Mouse (Mus musculus) intestine, postnatal 0 days (tissue): ENCODE measurements at regions not wholly inside any gene's neighbourhood (a gene's known extent, or its start where the extent isn't known, plus 50 kb on each side); places are given as distances from the start of the nearest gene placed in this dataset.

Source experiments
- ATAC-seq: fragments of 200-750 bp; cut with Nextera tagmentation; 2 replicates; pipeline ENCODE4 v1.8.0; 2017; ENCODE audit warnings: mild to moderate bottlenecking, moderate TSS enrichment, moderate library complexity
- H3K27ac ChIP-seq: fragments of 300-500 bp; sonication (generic); 2 replicates; pipeline ENCODE4 v1.5.1; 2014; ENCODE audit warnings: mild to moderate bottlenecking, low read depth, low read length, moderate library complexity
- H3K27me3 ChIP-seq: fragments of 300-500 bp; sonication (generic); replicated peaks from 2 replicates; pipeline ENCODE4 v1.6.1; 2014; ENCODE audit warnings: low read length, mixed read lengths; ENCODE audit not compliant: control insufficient read depth, insufficient read depth
- H3K36me3 ChIP-seq: fragments of 300-500 bp; sonication (generic); 2 replicates; pipeline ENCODE4 v1.6.1; 2014; ENCODE audit warnings: mild to moderate bottlenecking, moderate library complexity; ENCODE audit not compliant: control insufficient read depth, insufficient read depth
- H3K4me1 ChIP-seq: fragments of 300-500 bp; sonication (generic); replicated peaks from 2 replicates; pipeline ENCODE4 v1.6.1; 2014; ENCODE audit warnings: antibody characterized with exemption, low read length, mixed read lengths; ENCODE audit not compliant: control insufficient read depth, insufficient read depth
- H3K4me2 ChIP-seq: fragments of 300-500 bp; sonication (generic); replicated peaks from 2 replicates; pipeline ENCODE4 v1.6.1; 2014; ENCODE audit warnings: low read depth, mild to moderate bottlenecking, moderate library complexity
- H3K4me3 ChIP-seq: fragments of 300-500 bp; sonication (generic); 2 replicates; pipeline ENCODE4 v1.5.1; 2014; ENCODE audit warnings: low read depth, low read length
- H3K9ac ChIP-seq: fragments of 300-500 bp; sonication (generic); 2 replicates; pipeline ENCODE4 v1.6.1; 2014; ENCODE audit warnings: mild to moderate bottlenecking, low read depth, low read length
- H3K9me3 ChIP-seq: fragments of 300-500 bp; sonication (generic); 2 replicates; pipeline ENCODE4 v1.6.1; 2016; ENCODE audit warnings: mixed run types; ENCODE audit not compliant: control insufficient read depth
- CTCF ChIP-seq: sonication (generic); IDR thresholded peaks from 2 replicates; pipeline ENCODE4 v1.5.1; 2016; ENCODE audit warnings: low read depth, mild to moderate bottlenecking, control low read depth, antibody characterized with exemption, moderate library complexity
- WGBS: fragments of 180-500 bp; shearing (Covaris S2); extraction: QIAGEN DNeasy Blood & Tissue Kit; methylation state at CpG from one replicate; pipeline ENCODE4 v1.1.7; 2014; 5-methylcytosine and 5-hydroxymethylcytosine counted together

DNA sequence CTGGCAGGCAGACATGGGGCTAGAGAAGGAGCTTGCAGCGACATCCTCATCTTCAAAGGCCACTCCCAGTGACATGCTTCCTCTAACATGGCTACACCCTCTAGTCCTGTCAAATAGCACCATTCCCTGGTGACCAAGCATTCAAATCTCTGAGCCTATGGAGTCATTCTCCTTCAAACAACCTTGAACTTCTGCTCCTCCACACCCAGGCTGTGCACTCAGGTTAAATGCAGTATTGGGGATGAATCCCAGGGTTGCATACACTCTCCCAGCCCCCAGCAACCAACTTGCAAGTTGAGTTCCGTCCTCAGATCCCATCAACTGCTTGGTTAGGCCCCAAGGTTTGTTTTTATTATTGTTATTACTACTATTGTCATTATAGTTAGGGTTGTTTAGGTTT lies 178.2 kb upstream of the Jmjd1c start:
- no peak overlapping the region for H3K4me2 ChIP-seq
- WGBS, result 80% methylated on average over 2 of the region's 2 CpGs
- no peak overlapping the region for H3K27ac ChIP-seq
- no peak for ATAC-seq
- H3K36me3 ChIP-seq, result no peaks in the 10 kb centered on the region
- no peak for TF ChIP-seq CTCF
- no peaks in the 10 kb centered on the region for H3K27me3 ChIP-seq
- no peak overlapping the region for H3K4me3 ChIP-seq
- H3K9ac ChIP-seq, result no peak overlapping the region
- H3K4me1 ChIP-seq, result 0 out of 2 replicates have a peak, but pooled peaks cover 8% of the 10 kb centered on the region
- no peaks in the 10 kb centered on the region for H3K9me3 ChIP-seq

DNA sequence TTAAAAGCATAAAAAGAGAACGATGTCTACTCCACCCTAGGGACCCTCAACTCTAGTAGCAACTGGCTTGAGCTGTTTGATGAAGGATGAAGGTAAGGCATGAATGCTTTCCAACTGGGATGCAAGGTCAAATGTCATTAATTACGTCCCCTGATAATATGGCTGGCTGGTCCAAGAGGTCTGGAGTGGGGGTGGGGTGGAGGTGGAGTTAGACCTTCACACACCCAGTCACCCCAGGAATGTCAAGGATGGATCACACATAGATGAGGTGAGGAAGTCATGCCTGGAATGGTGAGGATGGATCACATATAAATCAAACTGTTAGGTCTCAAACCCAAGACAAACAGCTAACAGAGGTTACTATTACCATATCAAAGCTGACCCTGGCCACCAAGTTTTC lies 177.2 kb upstream of the Jmjd1c start:
- no peak for TF ChIP-seq CTCF
- Histone ChIP-seq H3K4me1 (peaks cover 6% of the 10 kb centered on the region; the same call in 1 of the 2 replicates), H3K36me3 (no peaks in the 10 kb centered on the region), H3K4me2 (no peak overlapping the region), H3K4me3 (no peak overlapping the region), H3K9me3 (no peaks in the 10 kb centered on the region), H3K9ac (no peak overlapping the region), H3K27ac (no peak overlapping the region), H3K27me3 (no peaks in the 10 kb centered on the region)
- no peak for ATAC-seq
- WGBS, result 90% methylated on average over 2 of the region's 2 CpGs

DNA sequence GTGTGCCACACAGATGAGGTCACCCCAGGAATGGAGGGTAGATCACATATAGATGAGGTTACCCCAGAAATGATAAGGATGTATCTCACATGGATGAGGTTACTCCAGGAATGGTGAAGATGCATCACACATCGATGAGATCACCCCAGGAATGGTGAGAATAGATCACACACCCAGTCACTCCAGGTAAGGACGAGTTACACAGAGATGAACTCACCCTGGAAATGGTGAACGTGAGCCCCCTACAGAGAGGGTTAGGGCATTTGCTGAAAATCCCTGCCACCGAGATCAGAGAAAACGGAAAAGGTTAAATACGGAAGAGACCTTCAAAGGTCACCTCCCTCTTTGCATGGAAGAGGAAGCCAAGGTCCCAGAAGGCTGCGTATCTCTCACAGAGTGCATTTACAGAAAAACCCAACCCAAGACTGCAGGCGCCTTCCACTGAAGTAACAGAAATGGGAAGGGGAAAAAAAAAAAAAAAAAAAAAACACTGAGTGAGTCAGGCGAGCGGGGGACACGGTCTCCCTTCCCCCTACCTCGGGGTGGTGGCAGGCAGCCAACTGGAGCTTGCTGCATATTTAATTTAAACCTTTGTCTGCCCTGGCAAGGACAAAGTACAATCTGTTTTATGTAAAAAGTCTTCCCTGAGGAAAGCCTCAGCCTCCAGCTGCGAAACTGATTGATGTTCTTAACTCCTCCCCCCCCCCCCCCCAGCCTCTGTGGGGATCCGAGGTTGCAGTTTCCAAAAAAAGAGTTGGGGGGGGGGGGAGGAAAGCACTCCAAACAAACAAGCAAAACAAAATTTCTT lies 175.8 kb upstream of the Jmjd1c start:
- peak overlapping the region; percentile 22 for H3K4me3 ChIP-seq
- peak overlapping the region; percentile 28; the same call in 1 of the 2 replicates for H3K9ac ChIP-seq
- no peaks in the 10 kb centered on the region for H3K36me3 ChIP-seq
- H3K27ac ChIP-seq, result peak overlapping the region; percentile 88
- H3K4me1 ChIP-seq, result peaks cover 6% of the 10 kb centered on the region; the same call in 1 of the 2 replicates
- TF ChIP-seq CTCF, result peak; percentile 25; the same call in 1 of the 2 replicates
- no peaks in the 10 kb centered on the region for H3K9me3 ChIP-seq
- H3K4me2 ChIP-seq, result peak overlapping the region; percentile 56
- H3K27me3 ChIP-seq, result no peaks in the 10 kb centered on the region
- 2% methylated on average over 14 of the region's 14 CpGs for WGBS
- ATAC-seq, result peak; percentile 31

DNA sequence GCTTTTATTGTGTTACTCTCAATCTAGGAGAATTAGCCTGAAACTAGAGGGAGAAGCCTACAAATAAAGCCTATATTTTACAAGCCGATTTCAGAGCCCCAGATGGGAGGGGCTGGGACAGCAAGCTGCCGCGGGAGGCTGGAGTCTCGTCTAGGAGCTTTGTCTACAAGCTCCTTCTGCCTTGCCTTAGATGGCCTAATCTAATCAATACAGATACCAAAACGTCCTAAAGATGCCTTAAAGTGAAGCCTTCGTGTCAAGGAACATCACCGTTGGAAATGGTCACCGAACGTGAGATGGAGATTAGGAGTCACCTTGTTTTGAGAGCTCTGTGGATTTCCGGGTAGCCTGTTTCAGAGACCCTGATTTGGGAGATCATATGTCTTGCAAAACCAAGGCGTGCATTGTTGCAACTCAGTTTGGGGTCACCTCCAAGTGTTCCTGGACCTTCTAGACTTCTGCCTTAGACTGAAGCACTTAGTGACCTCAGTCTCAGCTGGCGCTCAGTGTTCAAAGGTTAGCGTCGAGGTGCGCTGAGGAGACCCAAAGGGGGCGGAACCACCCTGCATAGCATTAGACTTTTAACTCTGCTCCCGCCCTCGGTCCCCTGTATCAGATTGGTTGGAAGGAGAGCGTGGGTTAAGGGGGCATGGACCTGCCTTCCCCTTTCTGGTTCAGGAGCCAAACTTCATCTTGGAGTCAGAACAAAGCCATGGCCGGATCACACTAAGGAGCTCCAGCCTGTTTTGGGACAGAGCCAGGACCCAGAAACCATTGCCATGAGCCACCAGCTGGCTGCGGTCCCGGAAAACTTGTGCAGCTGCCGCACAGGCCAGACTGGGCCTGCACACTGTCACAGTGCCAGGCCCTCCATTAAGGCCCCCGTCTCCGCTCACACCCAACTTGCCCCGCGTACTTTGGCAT lies 174.9 kb upstream of the Jmjd1c start:
- Histone ChIP-seq H3K36me3 (no peaks in the 10 kb centered on the region), H3K4me2 (peak overlapping the region; percentile 56), H3K4me1 (peaks cover 6% of the 10 kb centered on the region; the same call in 1 of the 2 replicates), H3K4me3 (peak overlapping the region; percentile 22), H3K27ac (peak overlapping the region; percentile 88), H3K9ac (0 out of 2 replicates have a peak overlapping the region, but pooled peaks have one; percentile 31), H3K9me3 (no peaks in the 10 kb centered on the region), H3K27me3 (no peaks in the 10 kb centered on the region)
- WGBS, result 4% methylated on average over 27 of the region's 27 CpGs
- 0 out of 2 replicates have a peak, but pooled peaks have one; percentile 0 for TF ChIP-seq CTCF
- peak; percentile 85 for ATAC-seq

DNA sequence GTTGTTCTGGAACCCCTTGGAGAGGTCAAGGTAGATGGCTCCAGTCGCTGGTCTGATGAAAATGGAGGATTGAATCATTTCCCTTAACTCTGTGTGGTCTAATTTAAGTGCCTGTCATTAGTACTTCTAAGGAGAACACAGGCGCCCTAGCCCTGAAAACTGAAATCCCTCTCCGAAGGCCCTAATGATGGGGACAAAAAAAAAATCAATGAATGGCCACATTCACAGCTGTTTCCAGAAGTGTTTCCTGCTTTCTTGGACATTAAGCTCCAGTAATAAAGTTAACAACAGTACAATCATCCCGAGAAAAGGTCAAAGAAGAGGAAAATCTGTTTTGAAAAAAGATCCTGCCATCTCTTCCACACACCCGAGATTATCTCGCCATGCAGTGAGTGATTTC lies 174.1 kb upstream of the Jmjd1c start:
- no peak for TF ChIP-seq CTCF
- H3K4me2 ChIP-seq, result peak overlapping the region; percentile 56; the same call in 1 of the 2 replicates
- ATAC-seq, result peak; percentile 35; the same call in 1 of the 2 replicates
- H3K9me3 ChIP-seq, result no peaks in the 10 kb centered on the region
- no peaks in the 10 kb centered on the region for H3K36me3 ChIP-seq
- peaks cover 6% of the 10 kb centered on the region; the same call in 1 of the 2 replicates for H3K4me1 ChIP-seq
- H3K9ac ChIP-seq, result 0 out of 2 replicates have a peak overlapping the region, but pooled peaks have one; percentile 31
- peak overlapping the region; percentile 88 for H3K27ac ChIP-seq
- no peaks in the 10 kb centered on the region for H3K27me3 ChIP-seq
- WGBS, result 13% methylated on average over 6 of the region's 6 CpGs
- H3K4me3 ChIP-seq, result no peak overlapping the region

DNA sequence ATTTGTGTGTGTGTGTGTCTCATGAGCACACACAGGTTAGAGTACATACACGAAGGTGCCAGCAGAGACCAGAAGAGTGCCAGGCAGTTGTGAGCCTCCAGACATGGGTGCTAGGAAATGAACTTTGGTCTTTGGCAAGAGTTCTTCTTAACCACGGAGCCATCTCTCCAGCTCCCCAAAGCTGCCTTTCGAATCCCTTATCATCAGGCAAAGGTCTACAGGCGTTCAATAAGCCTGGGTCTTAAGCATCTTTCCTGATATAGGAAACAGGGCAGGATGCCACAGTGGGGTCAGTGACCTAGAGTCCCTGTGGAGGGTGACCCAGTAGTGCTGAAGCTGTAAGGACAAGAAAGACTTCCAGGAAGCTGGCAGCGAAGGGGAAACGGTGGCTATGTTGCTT lies 173.6 kb upstream of the Jmjd1c start:
- TF ChIP-seq CTCF, result peak; percentile 44
- H3K27ac ChIP-seq, result peak overlapping the region; percentile 88
- H3K4me3 ChIP-seq, result no peak overlapping the region
- peaks cover 6% of the 10 kb centered on the region; the same call in 1 of the 2 replicates for H3K4me1 ChIP-seq
- no peaks in the 10 kb centered on the region for H3K9me3 ChIP-seq
- WGBS, result 35% methylated on average over 6 of the region's 6 CpGs
- no peak overlapping the region for H3K9ac ChIP-seq
- no peaks in the 10 kb centered on the region for H3K36me3 ChIP-seq
- H3K4me2 ChIP-seq, result no peak overlapping the region
- no peaks in the 10 kb centered on the region for H3K27me3 ChIP-seq
- ATAC-seq, result peak; percentile 61
